Mouse (Mus musculus): ENCODE data around the gene Qtrt2.

The Qtrt2 gene

GRCm38 (mm10) chr16:43935367-43935766, 8.8 kb upstream of the Qtrt2 start:
- TF ChIP-seq GATA4 (IDR thresholded peaks at IDR 0.05; ENCODE audit: insufficient replicate concordance, low read length) = no peak

- no peak for TF ChIP-seq GATA4 (IDR thresholded peaks at IDR 0.05; ENCODE audit: insufficient replicate concordance, low read length)
These were observed 8.2 kb upstream of the Qtrt2 start for GRCm38 (mm10) chr16:43934856-43935255.

- TF ChIP-seq GATA4 (IDR thresholded peaks at IDR 0.05; ENCODE audit: insufficient replicate concordance, low read length) = no peak
These were observed 6.4 kb upstream of the Qtrt2 start for GRCm38 (mm10) chr16:43933041-43933440.

- no peak for TF ChIP-seq GATA4 (IDR thresholded peaks at IDR 0.05; ENCODE audit: insufficient replicate concordance, low read length)
These were observed 5.7 kb upstream of the Qtrt2 start for GRCm38 (mm10) chr16:43932319-43932718.

GRCm38 (mm10) chr16:43931502-43931901, 4.9 kb upstream of the Qtrt2 start:
- TF ChIP-seq GATA4 (IDR thresholded peaks at IDR 0.05; ENCODE audit: insufficient replicate concordance, low read length) = no peak

- no peak for TF ChIP-seq GATA4 (IDR thresholded peaks at IDR 0.05; ENCODE audit: insufficient replicate concordance, low read length)
These were observed 4.0 kb upstream of the Qtrt2 start for GRCm38 (mm10) chr16:43930577-43930976.

GRCm38 (mm10) chr16:43925846-43926245, 763 bp downstream of the Qtrt2 start:
- TF ChIP-seq GATA4 (IDR thresholded peaks at IDR 0.05; ENCODE audit: insufficient replicate concordance, low read length) = no peak

- no peak for TF ChIP-seq GATA4 (IDR thresholded peaks at IDR 0.05; ENCODE audit: insufficient replicate concordance, low read length)
These were observed 1.5 kb downstream of the Qtrt2 start for GRCm38 (mm10) chr16:43925001-43925558.

- no peak for TF ChIP-seq GATA4 (IDR thresholded peaks at IDR 0.05; ENCODE audit: insufficient replicate concordance, low read length)
These were observed 4.0 kb downstream of the Qtrt2 start for GRCm38 (mm10) chr16:43922630-43923029.

GRCm38 (mm10) chr16:43922024-43922423, 4.6 kb downstream of the Qtrt2 start:
- TF ChIP-seq GATA4 (IDR thresholded peaks at IDR 0.05; ENCODE audit: insufficient replicate concordance, low read length) = no peak

GRCm38 (mm10) chr16:43918867-43919266, 7.7 kb downstream of the Qtrt2 start:
- no peak for TF ChIP-seq GATA4 (IDR thresholded peaks at IDR 0.05; ENCODE audit: insufficient replicate concordance, low read length)

GRCm38 (mm10) chr16:43908881-43909280, 17.7 kb downstream of the Qtrt2 start:
- TF ChIP-seq GATA4 (IDR thresholded peaks at IDR 0.05; ENCODE audit: insufficient replicate concordance, low read length) = no peak

- no peak for TF ChIP-seq GATA4 (IDR thresholded peaks at IDR 0.05; ENCODE audit: insufficient replicate concordance, low read length)
These were observed 26.0 kb downstream of the Qtrt2 start for GRCm38 (mm10) chr16:43900571-43900970.

- no peak for TF ChIP-seq GATA4 (IDR thresholded peaks at IDR 0.05; ENCODE audit: insufficient replicate concordance, low read length)
These were observed 26.5 kb downstream of the Qtrt2 start for GRCm38 (mm10) chr16:43900138-43900537.

GRCm38 (mm10) chr16:43894501-43894900, 32.1 kb downstream of the Qtrt2 start:
- TF ChIP-seq GATA4 (IDR thresholded peaks at IDR 0.05; ENCODE audit: insufficient replicate concordance, low read length) = no peak

- TF ChIP-seq GATA4 (IDR thresholded peaks at IDR 0.05; ENCODE audit: insufficient replicate concordance, low read length) = no peak
These were observed 35.8 kb downstream of the Qtrt2 start for GRCm38 (mm10) chr16:43890747-43891336.

- no peak for TF ChIP-seq GATA4 (IDR thresholded peaks at IDR 0.05; ENCODE audit: insufficient replicate concordance, low read length)
These were observed 36.6 kb downstream of the Qtrt2 start for GRCm38 (mm10) chr16:43890005-43890336.

All from liver, adult (tissue).